Mouse (Mus musculus): ENCODE measurements around the gene Bnip2.

Gene Bnip2

GRCm38 (mm10) chr9:69989303-69990121, at the start of gene Bnip2:
Bnip2 (plus strand) TSS chr9:69989466.
- CTCF ChIA-PET = interaction anchor here in 2 of 4 experiments (0.7 to 2.1 kb wide), 3 partner anchors 10 to 119 kb away, joined by 3 to 5 read pairs (median 3); no protein-coding TSS in a partner anchor
- POLR2A ChIA-PET = interaction anchor here in 2 of 4 experiments (0.8 to 1.2 kb wide), 8 partner anchors 21 to 93 kb away, joined by 3 to 4 read pairs (median 4); partner anchors contain the start of gene Gtf2a2 (in 1 of the 2)

DNA sequence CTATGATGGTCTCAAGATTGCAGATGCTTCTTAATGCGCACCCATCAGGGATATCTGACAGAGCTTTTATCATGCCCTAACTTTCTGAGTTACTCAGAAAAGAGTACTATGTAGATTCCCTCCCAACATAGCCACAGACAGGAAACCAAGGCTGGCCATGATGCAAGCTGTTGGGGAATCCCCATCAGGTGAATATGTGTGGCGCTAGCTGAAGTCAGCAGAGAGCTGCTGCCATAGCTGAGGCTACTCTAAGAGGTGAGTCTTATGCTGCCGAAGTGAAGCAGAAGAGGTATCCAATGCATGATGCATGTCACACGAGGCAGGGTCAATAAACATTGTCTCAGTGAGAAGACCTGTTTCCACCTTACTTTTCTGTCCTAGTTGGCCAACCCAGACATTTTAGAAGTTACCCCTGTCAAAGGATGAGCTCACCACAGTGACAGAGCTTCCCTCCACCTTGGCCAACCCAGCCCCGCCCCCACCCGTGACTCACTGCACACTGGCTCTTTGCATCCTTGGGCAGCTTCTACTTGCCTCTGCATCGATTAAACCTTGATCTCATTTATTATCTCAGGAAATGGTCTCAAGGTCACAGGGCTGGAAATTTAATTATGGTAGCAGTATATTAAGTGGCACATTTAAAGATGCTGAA, 48.3 kb upstream of the Bnip2 start:
- POLR2A ChIA-PET = no interaction called here
- CTCF ChIA-PET = interaction anchor here in 3 of 4 experiments (0.5 to 0.8 kb wide), 3 partner anchors 359 to 1526 kb away, joined by 3 to 4 read pairs (median 3); no protein-coding TSS in a partner anchor

DNA sequence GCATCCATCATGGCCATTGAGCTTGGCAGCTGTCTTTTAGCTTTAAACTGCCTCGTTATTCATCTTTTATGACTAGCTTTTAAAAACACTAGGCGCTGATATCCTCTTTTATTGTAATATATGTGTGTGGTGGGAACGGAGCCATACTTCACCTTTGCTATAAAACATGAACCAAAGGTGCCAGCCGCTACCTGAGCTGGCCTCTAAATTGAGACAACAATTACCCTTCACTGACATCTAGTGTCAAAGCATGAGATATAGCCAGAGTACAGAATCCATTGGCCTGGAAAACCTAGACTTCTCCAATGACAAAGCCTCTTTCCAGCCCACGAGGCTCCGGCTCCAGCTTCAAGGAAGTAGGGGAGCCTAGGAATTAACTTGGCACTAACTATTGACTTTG, 47.7 kb upstream of the Bnip2 start:
- CTCF ChIA-PET = interaction anchor here in 2 of 4 experiments (0.6 to 0.8 kb wide), 2 partner anchors 360 to 1525 kb away, joined by 3 read pairs; no protein-coding TSS in a partner anchor
- POLR2A ChIA-PET = no interaction called here

DNA sequence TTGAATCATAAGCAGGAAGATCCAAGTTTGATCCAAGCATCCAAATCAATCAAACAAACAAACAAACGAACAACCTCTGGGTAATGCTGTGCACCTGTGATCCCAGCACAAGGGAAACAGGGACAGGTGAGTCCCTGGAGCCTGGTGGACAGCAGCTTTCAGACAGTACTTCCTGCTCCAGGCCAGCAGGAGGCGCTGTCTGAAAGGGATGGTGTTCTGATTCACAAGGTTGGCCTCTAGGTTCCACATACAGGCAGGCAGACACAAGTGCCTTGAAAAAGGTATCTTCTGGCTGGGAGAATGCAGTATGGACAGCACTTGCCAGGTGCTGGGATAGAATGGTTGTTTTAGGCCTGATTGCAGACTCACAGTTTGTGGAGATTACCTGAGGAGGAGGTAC, 40.3 kb upstream of the Bnip2 start:
- ChIA-PET CTCF (interaction anchor here (0.6 to 1.4 kb wide), 7 partner anchors 9 to 536 kb away, joined by 3 to 8 read pairs (median 4); no protein-coding TSS in a partner anchor), POLR2A (interaction anchor here in 1 of 4 experiments (1.3 kb wide), 1 partner anchor 40 kb away, joined by 4 read pairs; no protein-coding TSS in a partner anchor)

DNA sequence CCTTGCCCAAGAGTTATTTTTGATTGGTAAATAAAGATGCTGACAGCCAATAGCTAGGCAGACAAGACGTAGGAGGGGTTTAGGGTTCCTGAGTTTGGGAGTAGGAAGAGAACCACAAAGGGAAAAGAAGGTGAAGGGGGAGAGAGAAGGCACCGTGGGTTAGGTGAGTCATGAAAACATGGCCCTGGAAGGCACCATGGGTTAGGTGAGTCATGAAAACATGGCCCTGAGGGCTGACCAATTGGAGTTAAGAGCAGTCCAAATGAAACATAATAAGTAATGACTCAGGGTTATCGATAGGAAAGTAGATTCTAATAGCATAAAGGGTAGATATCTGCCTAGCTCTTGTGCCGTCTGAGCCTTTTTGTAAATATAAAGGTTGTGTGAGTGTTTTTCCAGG, 39.6 kb upstream of the Bnip2 start:
- CTCF ChIA-PET = interaction anchor here (0.6 to 1.4 kb wide), 6 partner anchors 9 to 535 kb away, joined by 3 to 8 read pairs (median 4); no protein-coding TSS in a partner anchor
- POLR2A ChIA-PET = interaction anchor here in 1 of 4 experiments (1.3 kb wide), 1 partner anchor 39 kb away, joined by 4 read pairs; no protein-coding TSS in a partner anchor

DNA sequence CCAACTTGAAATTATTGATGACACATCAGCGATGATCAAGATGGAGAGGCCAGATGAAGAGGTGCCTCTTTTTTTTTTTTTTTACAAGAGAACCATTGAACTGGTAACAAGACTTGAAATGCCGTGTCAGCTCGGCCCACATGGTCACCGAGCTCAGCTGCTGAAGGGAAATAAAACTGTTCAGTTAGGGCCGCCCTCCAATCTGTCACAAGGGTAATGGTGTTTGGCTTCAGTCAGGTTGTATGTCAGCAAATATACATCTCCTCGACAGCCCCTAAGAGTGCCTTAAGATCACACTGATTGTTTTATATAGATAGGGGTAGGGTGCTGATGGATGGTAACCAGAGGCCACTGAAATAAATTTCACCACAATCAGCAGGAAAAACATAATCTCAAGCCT, 28.3 kb upstream of the Bnip2 start:
- ChIA-PET CTCF (interaction anchor here in 1 of 4 experiments (0.6 kb wide), 1 partner anchor 9 kb away, joined by 3 read pairs; no protein-coding TSS in a partner anchor), POLR2A (no interaction called here)

GRCm38 (mm10) chr9:69964370-69964769, 24.9 kb upstream of the Bnip2 start:
- ChIA-PET POLR2A (no interaction called here), CTCF (no interaction called here)

DNA sequence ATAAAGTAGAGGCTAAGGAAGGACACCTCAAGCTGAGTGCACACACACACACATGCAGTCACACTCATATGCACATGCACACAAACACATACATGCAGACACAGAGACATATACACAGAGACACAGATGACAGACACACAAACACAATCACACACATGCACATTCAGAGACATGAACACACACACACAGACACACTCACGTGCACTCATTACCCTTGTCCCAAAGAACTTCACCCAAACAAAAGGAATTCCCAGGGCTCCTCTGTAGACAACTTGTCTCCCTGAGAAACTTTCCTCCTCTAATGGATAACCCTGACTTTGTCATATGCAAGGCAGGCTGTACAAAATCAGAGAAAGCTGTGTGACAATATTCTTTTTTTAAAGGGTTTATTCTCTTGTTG, 3.7 kb upstream of the Bnip2 start:
- CTCF ChIA-PET = interaction anchor here in 1 of 4 experiments (0.6 kb wide), 1 partner anchor 66 kb away, joined by 4 read pairs; no protein-coding TSS in a partner anchor
- POLR2A ChIA-PET = interaction anchor here in 1 of 4 experiments (0.5 kb wide), 1 partner anchor 163 kb away, joined by 3 read pairs; no protein-coding TSS in a partner anchor

- CTCF ChIA-PET = interaction anchor here in 3 of 4 experiments (0.5 to 0.6 kb wide), 3 partner anchors 26 to 497 kb away, joined by 3 to 13 read pairs (median 4); no protein-coding TSS in a partner anchor
- POLR2A ChIA-PET = interaction anchor here in 2 of 4 experiments (0.5 kb wide), 2 partner anchors 163 to 237 kb away, joined by 3 read pairs; no protein-coding TSS in a partner anchor
These were observed 3.2 kb upstream of the Bnip2 start for GRCm38 (mm10) chr9:69986063-69986462.

DNA sequence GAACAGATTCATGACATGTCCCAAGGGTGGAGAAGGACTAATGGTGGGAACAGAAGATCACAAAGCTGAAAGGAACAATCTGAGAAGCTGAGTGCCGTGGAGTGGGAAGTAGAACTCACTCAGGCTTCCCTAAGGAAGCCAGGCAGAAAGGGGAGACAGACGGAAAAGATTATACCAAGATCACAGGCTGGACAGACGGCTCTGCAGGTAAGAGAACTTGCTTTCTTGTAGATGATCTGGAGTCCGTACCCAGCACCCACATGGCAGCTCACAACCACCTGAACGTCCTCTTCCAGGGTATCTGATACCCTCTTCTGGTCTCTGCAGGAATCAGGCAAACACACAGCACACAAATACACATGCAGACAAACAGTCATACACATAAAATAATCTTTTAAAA, 2.7 kb upstream of the Bnip2 start:
- CTCF ChIA-PET = interaction anchor here in 1 of 4 experiments (0.5 kb wide), 1 partner anchor 498 kb away, joined by 3 read pairs; no protein-coding TSS in a partner anchor
- POLR2A ChIA-PET = interaction anchor here in 1 of 4 experiments (0.5 kb wide), 1 partner anchor 238 kb away, joined by 3 read pairs; no protein-coding TSS in a partner anchor

DNA sequence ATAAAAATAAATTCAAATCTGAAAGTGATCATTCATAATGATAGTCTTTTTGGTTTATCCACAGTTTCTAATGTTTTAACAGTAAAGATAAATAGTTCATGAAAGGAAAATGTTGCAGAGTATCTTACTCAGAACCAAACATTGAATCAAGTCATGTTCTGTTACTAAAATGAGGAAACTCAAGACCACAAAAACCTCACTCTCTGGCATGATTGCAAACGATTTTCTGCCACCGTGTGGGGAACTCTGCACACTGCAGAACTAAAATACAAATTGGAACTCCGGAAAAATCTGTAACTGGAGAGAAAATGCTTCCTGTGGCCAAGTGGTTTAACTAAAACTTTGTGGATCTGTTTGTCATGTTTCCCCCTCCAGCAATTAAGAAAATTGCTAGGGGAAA, 1.7 kb upstream of the Bnip2 start:
- CTCF ChIA-PET = interaction anchor here in 1 of 4 experiments (1.1 kb wide), 1 partner anchor 39 kb away, joined by 5 read pairs; no protein-coding TSS in a partner anchor

GRCm38 (mm10) chr9:69988706-69989302, 462 bp upstream of the Bnip2 start:
- POLR2A ChIA-PET = interaction anchor here in 3 of 4 experiments (0.5 to 1.2 kb wide), 10 partner anchors 9 to 218 kb away, joined by 3 to 4 read pairs (median 3); partner anchors contain the start of genes Gtf2a2 (in 1 of the 3) and Myo1e (in 1 of the 3)
- CTCF ChIA-PET = interaction anchor here in 3 of 4 experiments (0.6 to 2.1 kb wide), 5 partner anchors 11 to 182 kb away, joined by 3 to 5 read pairs (median 3); no protein-coding TSS in a partner anchor

More for the DNA sequence above, 1.7 kb upstream of the Bnip2 start:
- POLR2A ChIA-PET = no interaction called here

GRCm38 (mm10) chr9:69990346-69990745, 1.1 kb downstream of the Bnip2 start:
- CTCF ChIA-PET = interaction anchor here in 2 of 4 experiments (0.6 to 2.1 kb wide), 3 partner anchors 9 to 412 kb away, joined by 3 to 5 read pairs (median 4); no protein-coding TSS in a partner anchor
- POLR2A ChIA-PET = no interaction called here

GRCm38 (mm10) chr9:69992841-69993277, 3.6 kb downstream of the Bnip2 start:
- ChIA-PET POLR2A (no interaction called here), CTCF (no interaction called here)

- POLR2A ChIA-PET = interaction anchor here in 1 of 4 experiments (1.3 to 2.7 kb wide), 2 partner anchors 19 to 549 kb away, joined by 3 to 8 read pairs; partner anchors contain the start of genes Gtf2a2 and Sltm
- CTCF ChIA-PET = interaction anchor here in 1 of 4 experiments (0.6 kb wide), 1 partner anchor 491 kb away, joined by 4 read pairs; no protein-coding TSS in a partner anchor
These were observed 4.2 kb downstream of the Bnip2 start for GRCm38 (mm10) chr9:69993479-69993878.

- ChIA-PET POLR2A (interaction anchor here in 1 of 4 experiments (0.7 to 2.7 kb wide), 4 partner anchors 18 to 548 kb away, joined by 3 to 8 read pairs (median 4); partner anchors contain the start of genes Gtf2a2 and Sltm), CTCF (interaction anchor here in 1 of 4 experiments (1.2 kb wide), 1 partner anchor 115 kb away, joined by 3 read pairs; no protein-coding TSS in a partner anchor)
These were observed 5.3 kb downstream of the Bnip2 start for GRCm38 (mm10) chr9:69994547-69994946.

DNA sequence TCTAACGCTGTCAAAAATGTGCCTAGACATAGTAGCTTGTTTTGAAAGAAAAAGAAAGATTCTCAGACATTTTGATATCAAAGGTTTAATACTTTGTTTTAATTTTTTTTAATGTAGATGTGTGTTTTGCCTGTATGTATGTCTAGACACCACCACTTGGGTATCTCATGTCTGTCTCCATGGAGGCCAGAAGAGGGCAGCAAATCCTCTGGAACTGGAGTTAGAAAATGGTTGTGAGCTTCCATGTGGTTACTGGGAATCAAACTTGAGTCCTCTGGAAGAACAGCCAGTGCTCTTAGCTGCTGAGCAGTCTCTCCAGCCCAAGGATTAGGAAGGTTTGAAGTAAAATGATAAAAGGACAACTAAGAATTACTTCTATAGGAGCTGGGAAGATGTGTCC, 10.1 kb downstream of the Bnip2 start:
- CTCF ChIA-PET = interaction anchor here in 3 of 4 experiments (0.6 to 2.2 kb wide), 11 partner anchors 9 to 142 kb away, joined by 3 to 8 read pairs (median 4); partner anchors contain the start of gene Bnip2 (in 2 of the 3)
- POLR2A ChIA-PET = interaction anchor here in 3 of 4 experiments (0.6 to 3.5 kb wide), 4 partner anchors 13 to 227 kb away, joined by 3 to 21 read pairs (median 8); partner anchors contain the start of gene Gtf2a2 (in 1 of the 3)
